Mouse (Mus musculus): ENCODE results near the gene Serpinb9e. TPM values are rescaled to one million over a fixed set of nuclear protein-coding genes. Genes with fewer than 3 reads are reported as not detected.

Serpinb9e gene
- polyA plus RNA-seq (2014; fragmentation: Illumina TruSeq; extraction: RNeasy Lipid Tissue Mini Kit (QIAGEN cat#74804); ENCODE audit: low read depth, low replicate concordance): not detected

DNA sequence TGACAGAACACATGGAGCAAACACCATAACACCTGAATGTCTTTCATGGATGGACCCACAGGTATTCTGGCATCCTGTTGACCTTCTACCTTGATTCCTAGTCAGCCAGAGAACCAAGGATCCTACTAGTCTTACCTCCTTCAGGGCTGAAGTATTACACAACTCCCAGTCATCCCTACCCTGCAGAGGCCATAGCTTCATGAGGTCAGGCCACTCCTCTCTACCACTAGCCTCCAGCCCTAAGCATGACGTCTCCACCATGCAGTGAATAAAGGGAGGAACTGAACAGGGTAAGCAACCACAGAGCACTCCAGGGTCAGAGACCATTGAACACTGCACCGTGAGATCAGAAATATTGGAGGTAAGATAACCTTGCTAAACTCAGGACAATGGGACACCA, at the start of gene Serpinb9e:
Gene Serpinb9e (plus strand): TSS at position 301 of the 400 bp plus-strand sequence.

Other genes with a start within 250 kb of the Serpinb9e start
- 7.1 TPM for gene Serpinb9, start 246.4 kb upstream of the Serpinb9e start, polyA plus RNA-seq (2014; fragmentation: Illumina TruSeq; extraction: RNeasy Lipid Tissue Mini Kit (QIAGEN cat#74804); ENCODE audit: low read depth, low replicate concordance)
- gene Serpinb9b, start 222.2 kb upstream of the Serpinb9e start, polyA plus RNA-seq (2014; fragmentation: Illumina TruSeq; extraction: RNeasy Lipid Tissue Mini Kit (QIAGEN cat#74804); ENCODE audit: low read depth, low replicate concordance): 0.25 TPM
- 0.32 TPM for gene Serpinb1b, start 171.0 kb upstream of the Serpinb9e start, polyA plus RNA-seq (2014; fragmentation: Illumina TruSeq; extraction: RNeasy Lipid Tissue Mini Kit (QIAGEN cat#74804); ENCODE audit: low read depth, low replicate concordance)
- not detected for gene Serpinb9c, start 89.9 kb upstream of the Serpinb9e start, polyA plus RNA-seq (2014; fragmentation: Illumina TruSeq; extraction: RNeasy Lipid Tissue Mini Kit (QIAGEN cat#74804); ENCODE audit: low read depth, low replicate concordance)
- 0.39 TPM for gene Serpinb9d, start 56.7 kb upstream of the Serpinb9e start, polyA plus RNA-seq (2014; fragmentation: Illumina TruSeq; extraction: RNeasy Lipid Tissue Mini Kit (QIAGEN cat#74804); ENCODE audit: low read depth, low replicate concordance)
- gene Serpinb9f, start 74.5 kb downstream of the Serpinb9e start, polyA plus RNA-seq (2014; fragmentation: Illumina TruSeq; extraction: RNeasy Lipid Tissue Mini Kit (QIAGEN cat#74804); ENCODE audit: low read depth, low replicate concordance): 0.11 TPM
- 2.5 TPM for gene Gm11397, start 146.1 kb downstream of the Serpinb9e start, polyA plus RNA-seq (2014; fragmentation: Illumina TruSeq; extraction: RNeasy Lipid Tissue Mini Kit (QIAGEN cat#74804); ENCODE audit: low read depth, low replicate concordance)
- gene Serpinb9g, start 235.2 kb downstream of the Serpinb9e start, polyA plus RNA-seq (2014; fragmentation: Illumina TruSeq; extraction: RNeasy Lipid Tissue Mini Kit (QIAGEN cat#74804); ENCODE audit: low read depth, low replicate concordance): not detected